Mouse (Mus musculus): ENCODE results near the gene Ak6.

The Ak6 gene

DNA sequence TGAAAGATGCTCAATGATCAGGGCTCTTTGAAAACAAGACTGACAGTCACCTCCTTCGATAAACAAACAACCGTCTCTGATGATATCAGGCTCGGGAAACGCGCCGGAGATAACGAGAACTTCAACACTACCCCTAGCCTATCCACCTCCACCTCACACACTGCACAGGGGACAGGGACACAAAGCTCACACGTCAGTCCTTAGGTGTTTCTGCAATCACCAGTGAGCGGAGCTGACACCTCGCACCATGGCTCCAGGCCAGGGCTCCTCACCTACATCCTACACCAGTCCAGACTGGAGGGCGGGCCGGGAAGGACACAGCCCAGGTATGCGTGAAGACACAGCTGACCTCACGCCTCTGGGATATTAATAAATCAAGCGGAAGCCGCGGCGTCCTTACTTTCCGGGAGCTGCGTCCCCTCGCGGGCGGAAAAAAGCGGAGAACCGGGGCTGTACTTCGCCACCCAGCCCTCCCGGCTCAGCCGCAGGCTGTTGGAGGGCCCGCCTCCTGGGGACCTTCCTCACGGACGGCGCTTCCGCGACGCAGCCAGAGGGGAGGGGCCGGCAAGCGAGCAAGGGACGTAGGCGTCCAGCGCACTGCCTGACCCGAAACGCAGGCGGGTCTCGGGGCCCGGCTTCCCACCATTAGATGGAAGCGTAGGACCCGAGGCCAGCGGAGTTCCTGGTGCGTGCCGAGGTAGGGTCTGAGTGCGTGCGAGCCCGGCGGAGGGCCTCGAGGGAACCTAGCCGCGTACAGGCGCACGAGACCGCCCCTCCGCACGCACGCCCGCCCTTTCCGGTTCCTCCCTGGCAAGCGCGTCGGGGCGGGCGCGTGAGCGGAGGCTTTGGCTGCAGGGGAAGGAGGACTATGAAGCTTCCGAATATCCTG is at the start of gene Ak6, which contains the start of gene Rad17:
Ak6 (plus strand) TSS at position 430 of the 889 bp plus-strand sequence.
Rad17 (minus strand) TSS at position 502 of the 889 bp plus-strand sequence.
- peak; percentile 94 for DNase-seq (ENCODE audit: low spot score)

DNA sequence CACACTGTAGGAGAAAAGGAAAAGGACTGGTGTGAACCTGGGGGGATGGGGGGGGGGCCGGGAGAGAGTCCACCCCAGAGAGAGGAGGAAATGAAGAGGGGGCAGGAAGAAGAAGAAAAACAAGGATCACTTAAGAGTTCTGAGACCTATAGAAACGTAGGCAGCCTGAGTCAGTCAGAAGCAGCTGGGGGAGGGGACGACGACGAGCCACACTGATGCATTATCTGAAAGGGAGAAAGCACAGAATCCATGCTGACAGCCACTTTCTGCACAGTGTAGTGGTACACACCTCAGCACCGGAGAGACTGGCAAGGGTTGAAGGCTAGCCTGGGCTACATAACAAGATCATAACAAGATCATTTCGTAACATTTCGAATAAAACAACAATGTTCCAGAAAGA is 49.7 kb upstream of the Ak6 start:
- no peak for DNase-seq (ENCODE audit: low spot score)

DNA sequence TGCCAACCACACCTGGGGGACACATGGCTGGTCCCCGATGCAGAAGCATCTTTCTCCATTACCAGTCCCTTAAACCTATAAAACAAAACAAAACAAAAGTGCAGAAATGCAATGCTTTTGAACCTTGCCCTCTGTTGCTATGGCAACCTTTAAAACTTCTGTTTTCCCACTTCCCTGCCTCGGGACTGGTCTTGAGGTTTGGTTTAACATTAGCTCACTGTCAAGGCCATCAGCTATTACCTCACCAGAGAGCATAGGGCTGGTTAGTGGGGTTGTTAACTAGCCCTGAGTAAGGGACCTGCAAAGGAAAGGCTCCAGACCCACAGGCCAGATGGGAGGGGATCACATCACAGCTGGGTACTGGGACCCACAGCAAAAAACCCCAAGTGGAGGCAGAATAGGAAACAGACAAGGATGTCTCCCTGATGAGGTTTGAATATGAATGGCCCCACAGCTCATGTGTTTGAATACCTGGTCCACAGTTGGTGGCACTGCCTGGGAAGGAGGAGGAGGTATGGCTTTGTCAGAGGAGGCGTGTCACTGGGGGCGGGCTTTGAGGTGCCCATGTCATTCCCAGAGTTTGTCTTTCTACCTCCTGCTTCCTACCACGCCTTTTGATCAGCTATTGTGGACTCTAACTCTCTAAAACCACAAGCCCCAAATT is 48.4 kb upstream of the Ak6 start:
- no peak for DNase-seq (ENCODE audit: low spot score)

DNA sequence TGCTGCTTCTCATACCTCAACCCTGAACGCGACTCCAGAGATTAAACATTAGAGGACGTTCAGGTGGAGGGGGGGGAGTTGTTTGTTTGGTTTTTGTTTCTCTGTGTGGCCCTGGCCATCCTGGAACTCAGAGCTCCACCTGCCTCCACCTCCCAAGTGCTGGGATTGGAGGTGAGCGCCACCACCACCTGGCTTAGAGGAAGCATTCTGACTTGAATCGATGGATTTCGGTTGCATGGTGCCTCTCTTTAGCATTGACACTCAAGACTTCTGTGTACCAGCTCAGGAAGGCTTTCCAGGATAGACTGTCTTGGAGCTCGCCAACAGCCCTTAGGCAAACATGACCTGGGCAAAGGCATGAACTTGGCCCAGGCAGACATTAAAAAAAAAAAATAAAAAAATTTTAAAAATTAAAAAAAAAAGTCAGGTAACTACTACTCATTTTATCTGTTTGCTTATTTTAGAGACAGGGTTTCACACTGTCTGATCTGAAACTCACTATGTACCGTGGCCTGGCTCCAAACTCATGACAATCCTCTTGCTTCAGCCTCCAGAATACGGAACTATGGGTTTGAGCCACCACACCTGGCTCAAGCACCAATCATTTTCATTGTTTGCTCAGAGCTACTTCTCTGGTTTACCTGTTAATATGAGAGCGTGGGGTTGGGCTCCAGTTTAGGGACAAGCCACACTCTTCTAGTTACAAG is 47.6 kb upstream of the Ak6 start:
- no peak for DNase-seq (ENCODE audit: low spot score)

DNA sequence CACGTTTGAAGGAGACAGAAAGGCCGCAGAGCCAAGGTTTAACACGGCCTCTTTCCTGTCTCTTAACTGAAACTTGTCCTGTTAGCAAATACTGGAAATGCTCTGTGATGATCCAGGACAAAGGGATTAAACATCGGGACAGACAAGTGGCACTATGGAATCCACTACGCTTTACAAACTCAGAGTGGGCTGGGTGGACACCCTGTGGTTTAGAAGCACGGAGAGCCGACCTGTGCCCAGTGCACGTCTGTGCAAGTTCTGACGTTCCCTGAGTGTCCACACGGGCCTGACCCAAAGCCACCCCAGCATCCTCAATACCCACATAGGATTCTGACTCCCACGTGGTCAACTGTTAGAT is 47.1 kb upstream of the Ak6 start:
- DNase-seq (ENCODE audit: low spot score): no peak

DNA sequence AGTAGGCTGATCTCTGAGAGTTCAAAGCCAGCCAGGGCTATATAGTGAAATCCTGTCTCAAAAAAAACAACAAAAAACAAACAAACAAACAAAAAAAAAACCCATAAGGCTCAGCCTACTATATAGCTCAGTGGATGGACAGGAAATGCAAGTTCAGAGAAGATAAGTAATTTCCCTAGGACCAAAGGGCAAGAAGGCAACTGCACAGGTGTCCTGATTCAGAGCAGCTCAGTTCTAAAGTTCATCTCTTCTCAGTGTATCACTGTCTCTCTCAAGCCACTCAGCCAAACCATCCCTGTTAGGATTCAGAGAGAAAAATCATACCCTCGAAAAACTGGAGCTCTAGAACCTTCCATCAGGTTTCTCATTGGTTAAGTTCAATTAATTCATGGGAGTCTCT is 44.9 kb upstream of the Ak6 start:
- DNase-seq (ENCODE audit: low spot score): no peak

DNA sequence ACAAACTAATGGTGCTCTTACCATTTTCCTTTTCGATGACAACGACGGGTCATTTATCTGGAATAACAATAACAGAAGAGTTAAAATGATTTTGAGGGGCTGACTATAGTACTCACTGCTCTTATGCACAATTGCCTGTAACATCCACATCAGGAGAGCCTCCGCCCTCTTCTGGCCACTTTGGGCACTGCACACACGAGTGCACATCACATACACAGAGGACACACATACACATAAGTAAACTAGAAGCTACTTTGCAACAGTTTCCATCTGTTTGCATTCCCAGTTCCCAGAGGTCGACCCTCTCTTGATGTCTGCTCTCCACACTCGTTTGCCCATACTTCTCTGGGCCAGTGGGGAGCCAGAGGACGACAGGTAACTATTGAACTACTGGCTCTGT is 43.0 kb upstream of the Ak6 start:
- no peak for DNase-seq (ENCODE audit: low spot score)

DNA sequence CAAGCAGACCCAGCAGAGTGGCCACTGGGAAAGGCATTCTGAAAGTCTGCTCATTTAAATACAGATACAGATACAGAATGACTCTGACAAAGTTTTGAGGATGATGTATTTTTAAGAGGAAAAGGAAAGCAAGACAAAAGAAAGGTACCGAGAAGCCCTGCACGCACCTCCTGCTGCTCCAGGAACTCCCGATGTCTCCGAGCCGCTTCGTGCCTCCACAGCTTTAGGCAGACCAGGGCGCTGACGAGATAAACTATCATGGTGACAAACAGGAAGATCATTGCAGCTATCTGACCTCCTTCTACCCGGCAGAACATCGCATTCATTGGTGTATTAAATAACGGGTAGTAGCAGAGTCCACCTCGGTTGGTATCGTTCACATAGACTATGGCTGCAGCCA is 39.5 kb upstream of the Ak6 start:
- no peak for DNase-seq (ENCODE audit: low spot score)

DNA sequence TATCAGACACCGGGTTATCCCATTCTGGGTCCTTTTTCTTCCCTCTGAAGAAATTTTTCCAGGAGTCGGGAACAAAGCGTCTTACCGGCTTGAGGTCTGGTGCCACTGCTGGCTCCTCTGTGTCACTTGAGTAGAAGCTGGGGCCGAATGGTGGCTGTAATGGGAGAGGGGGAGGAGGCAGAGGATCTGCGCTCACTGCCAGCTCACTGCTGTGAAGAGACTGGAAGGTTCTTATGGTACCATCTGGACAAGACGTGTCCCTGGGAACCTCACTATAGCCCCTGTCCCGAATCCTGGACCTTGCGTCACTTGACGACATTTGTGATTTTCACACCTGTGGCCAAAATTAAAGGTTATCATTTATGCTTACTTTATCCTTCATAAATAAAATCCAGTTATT is 38.5 kb upstream of the Ak6 start:
- no peak for DNase-seq (ENCODE audit: low spot score)

DNA sequence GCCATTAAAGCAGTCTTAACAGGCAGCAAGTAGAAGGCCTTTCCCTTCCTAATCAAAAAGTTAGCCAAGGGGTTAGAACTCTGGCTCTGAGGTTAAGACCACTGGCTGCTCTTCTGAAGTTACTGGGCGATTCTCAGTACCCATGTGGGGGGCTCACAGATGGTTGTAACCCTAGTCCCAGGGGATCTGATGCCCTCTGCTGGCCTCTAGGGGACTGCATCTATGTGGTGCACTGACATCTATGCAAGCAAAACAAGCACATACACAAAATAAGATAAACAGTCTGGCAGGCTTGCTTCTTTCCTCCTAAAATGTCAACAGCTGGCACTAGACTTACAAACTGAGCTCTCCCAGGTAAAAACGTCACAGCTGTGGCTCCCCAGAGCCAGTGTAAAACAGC is 37.9 kb upstream of the Ak6 start:
- no peak for DNase-seq (ENCODE audit: low spot score)

DNA sequence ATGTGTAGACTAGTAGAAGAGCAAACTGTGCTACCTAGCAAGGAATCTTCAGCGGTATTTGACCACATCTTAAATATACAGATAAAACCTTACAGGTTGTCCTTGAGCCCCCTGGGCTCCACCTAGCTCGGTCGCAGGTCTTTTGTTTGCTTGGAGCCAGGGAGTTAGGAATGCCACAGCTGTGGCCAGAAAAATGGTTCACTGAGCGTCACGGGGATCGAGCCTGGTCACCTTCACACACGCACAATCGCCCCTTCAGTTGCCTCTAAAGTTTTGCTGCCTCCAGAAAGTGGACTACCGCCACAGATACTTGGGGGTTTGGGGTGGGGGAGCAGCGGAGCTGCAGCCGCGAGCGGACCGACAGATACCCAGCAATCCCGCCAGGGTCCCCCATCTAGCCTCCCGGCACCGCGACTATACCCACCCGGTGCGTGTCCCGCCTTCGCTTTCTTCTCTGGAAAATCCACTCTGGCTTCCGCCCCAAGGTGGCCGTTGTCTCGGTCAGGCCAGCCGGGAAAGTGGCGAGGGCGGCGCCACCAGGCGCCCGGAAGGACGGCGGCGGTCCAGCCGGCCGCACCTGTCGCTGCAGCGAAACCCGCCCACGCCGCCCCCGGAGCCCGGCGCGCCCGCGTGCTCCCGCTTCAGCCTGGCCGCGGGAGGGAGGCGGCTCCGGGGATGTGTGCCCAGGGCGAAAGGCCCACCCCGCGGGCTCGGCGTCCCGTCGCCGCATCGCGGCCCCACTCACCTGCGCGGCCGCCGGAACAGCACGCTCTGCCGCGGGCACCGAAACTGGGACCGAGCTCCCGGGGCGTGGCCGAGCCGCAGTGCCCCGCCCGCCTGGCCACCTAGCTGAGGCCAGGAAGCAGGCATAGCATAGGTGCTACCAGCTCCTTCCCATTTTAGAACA is 34.3 kb upstream of the Ak6 start, which contains the start of gene Marveld2:
Marveld2 (minus strand) TSS at position 791 of the 907 bp plus-strand sequence.
- no peak for DNase-seq (ENCODE audit: low spot score)

DNA sequence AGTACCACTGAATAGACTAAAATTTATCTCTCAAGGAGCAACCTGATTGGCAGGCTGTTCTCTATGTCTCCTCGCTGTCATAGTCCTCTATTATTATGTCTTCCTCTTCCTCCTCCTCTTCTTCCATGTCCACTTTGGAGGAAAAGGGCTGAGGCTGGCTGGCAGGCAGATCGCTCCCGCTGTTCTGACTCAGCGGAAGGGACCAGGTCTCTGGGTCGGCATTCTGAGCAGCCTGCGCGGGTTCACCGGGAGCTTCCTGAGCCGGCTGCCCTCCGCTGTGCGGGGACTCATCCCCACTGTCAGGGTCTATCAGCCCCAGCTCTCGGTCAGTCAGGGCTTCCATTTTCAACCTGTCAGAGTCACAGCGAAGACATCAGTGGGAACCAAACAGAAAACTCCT is 33.2 kb upstream of the Ak6 start:
- no peak for DNase-seq (ENCODE audit: low spot score)

DNA sequence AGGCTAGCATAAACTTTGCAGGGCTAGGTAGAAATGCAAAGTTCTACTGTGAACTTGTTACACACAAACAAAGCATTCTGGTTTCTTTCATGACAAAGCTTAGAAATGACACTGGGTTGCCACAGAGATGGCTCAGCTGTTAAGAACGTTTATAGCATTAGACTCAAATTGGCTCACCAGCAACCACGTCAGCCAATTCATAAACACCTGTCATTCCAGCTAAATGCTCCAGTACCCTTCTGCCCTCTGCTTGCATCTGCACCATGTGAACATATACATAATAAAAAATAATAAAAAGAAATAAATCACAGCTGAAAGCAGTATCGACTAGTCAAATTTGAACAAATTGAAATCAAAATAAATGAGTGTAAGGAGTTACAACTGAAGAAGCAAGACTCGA is 28.5 kb upstream of the Ak6 start:
- DNase-seq (ENCODE audit: low spot score): no peak

DNA sequence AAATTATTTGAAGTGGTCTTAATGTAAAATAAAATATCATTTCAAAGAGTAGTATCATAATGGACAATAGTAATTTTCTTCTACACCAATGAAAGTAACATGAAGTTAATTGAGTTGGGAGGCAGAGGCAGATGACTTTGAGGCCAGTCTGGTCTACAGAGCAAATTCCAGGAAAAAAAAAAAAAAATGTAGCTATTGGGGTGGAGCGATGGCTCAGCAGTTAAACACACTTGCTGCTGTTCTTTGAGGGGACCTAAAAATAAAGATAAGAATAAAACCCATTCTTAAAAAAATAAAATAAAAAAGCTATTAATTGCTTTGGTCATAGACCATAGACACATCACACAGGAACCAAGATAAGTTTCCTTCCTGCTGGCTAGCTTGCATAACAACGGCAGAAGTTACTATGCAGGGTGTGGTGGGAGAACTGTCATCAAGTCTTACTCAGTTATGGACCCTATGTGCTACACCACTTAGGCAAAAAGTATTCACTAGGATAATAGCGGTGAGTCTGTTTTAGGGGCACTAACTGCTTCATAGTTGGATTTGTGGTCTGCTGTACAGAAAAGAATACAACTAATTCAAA is 16.6 kb upstream of the Ak6 start:
- no peak for DNase-seq (ENCODE audit: low spot score)

DNA sequence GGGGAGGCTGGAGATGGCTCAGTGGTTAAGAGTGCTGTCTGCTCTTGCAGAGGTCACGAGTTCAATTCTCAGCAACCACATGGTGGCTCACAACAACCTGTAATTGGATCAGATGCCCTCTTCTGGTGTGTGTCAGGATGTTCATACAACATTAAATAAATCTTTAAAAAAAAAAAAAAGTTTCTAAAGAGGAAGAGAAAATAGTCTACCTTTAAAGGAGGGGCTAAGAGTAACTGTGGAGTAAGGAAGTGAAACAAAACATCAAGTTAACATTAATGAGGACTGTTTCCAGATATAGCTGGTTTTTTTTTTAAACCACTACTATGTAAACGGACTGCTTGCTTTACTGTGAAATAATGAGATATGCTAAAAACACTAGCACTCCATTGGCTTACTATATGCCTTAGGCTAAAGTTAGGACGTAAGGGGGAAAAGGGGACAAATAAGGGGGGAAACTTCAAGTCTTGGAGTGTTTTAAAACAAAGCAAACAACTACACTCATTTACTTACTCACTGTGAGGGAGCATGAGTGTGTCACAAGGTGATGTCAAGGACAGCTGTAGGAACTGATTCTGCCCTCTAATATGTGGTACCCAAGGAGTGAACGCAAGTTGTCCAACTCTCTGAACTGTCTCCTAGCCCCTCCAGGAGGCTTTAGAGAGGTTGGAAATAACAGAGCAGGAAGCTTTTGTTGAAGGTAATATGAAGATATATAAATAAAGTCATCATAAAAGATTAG is 8.1 kb upstream of the Ak6 start:
- DNase-seq (ENCODE audit: low spot score): no peak

DNA sequence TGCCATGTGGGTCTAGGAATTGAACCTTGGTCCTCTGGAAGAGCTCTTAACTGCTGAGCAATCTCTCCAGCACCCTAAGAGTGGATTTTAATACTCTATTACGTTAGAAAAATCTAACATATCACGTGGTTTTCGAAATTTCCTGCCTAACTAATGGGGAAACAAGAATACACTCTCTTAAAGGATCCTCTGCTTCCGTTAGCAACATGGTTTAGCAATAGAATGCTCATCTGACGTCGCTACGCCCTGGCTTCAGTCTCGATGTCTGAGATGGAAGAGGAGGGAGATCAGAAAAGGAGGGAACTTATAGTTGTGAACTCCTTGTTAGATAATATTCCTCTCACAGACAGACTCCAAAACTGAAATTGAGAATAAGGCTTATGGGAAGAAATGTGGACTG is 2.6 kb upstream of the Ak6 start:
- DNase-seq (ENCODE audit: low spot score): no peak

DNA sequence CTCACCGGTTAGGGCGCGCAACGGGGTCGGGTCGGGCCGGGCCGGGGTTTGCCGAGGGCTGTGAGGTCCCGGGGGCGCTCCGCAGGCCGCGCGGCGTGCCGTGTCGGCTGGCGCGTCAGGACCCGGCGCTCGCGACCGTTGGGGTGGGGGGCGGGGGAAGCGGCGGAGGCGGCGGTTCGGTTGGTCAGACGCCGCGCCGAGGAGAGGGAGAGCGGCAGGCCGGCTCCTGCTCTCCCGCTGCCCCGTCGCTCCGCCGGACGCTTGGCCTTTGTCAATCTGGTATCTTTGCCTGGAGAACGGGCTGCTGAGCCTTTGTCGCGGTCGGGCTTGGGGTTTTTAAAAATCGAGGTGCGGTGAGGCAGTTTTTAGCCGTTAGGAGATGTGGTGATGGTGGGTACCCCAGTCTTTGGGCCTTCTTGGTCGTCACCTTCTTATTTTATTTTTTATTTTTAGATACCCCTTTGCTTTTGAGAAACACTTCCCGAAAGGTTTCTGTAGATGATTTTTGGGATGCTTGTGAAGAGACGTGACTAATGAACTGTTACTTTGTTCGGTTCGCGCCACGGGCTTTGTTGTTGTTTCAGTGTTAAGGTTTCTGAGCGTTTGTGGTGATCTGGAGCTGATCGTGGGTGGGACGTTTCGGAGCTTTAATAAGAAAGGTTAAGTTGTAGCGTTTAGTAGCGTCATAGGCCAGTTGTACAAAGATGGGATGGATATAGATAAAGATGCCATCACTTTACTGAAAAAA is 834 bp downstream of the Ak6 start, which contains the start of gene Taf9:
Taf9 (plus strand) TSS at position 141 of the 748 bp plus-strand sequence.
- no peak for DNase-seq (ENCODE audit: low spot score)

DNA sequence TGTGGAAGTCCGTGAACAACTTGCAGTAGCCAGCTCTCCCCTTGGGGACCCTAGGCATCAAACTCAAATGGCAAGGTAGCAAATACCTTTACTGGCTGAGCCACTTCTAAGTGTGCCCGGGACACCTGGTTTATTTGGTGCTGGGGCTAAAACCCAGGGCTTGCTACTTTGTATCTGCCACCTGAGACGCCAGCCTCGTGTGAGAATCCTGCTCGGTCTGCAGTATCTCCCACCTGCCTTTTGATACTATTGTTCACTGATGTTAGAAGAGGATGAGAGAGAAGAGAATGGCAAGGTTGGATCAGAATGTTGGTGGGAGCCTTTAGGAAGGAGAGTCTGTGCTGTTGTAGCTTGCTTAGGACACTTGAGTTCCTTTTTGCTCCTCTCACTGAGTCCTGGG is 7.3 kb downstream of the Ak6 start:
- no peak for DNase-seq (ENCODE audit: low spot score)

DNA sequence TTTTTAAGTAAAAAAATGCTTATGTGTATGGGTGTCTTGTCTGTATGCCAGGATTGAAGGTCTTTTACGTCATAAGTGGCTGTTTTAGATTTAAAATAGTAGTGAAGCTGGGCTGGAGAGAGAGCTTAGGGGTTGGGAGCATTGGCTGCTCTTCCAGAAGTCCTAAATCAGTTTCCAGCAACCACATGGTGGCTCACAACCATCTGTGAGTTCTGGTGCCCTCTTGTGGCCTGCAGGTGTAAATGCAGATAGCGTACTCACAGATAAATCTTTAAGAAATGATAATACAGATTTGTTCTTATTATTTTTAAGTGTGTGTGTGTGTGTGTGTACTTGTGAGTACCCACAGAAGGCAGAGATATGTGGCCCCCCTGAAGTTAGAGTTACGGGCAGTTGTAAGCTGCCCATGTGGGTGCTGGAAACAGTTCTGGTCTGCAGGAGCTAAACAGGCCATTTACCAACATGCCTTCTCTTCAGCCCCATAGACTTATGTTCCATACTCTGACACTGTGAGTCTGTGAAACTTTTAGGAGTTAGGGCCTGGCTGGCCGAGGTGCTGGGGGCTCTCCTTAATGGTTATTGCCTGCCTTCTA is 9.2 kb downstream of the Ak6 start:
- peak; percentile 19 for DNase-seq (ENCODE audit: low spot score)
